Mouse (Mus musculus) cerebellum, adult 2 months (tissue): Measurements from ENCODE around the gene Slc35e2.
"Not testable (repeated sequence)": the region's sequence is repeated elsewhere in the genome, so short reads cannot be mapped to it uniquely, and the experiment has no call there.

Source experiments
- CTCF ChIP-seq: fragments of 200-500 bp; IDR thresholded peaks from 2 replicates; pipeline ENCODE4 v1.5.1; 2011; ENCODE audit warnings: low read depth, mild to moderate bottlenecking, control low read depth, low read length, moderate library complexity, borderline replicate concordance; ENCODE audit not compliant: insufficient read depth
- POLR2A ChIP-seq: fragments of 200-500 bp; IDR thresholded peaks from 2 replicates; pipeline ENCODE4 v1.6.1; 2011; ENCODE audit warnings: low read length, control low read depth, borderline replicate concordance; ENCODE audit not compliant: insufficient read depth

DNA sequence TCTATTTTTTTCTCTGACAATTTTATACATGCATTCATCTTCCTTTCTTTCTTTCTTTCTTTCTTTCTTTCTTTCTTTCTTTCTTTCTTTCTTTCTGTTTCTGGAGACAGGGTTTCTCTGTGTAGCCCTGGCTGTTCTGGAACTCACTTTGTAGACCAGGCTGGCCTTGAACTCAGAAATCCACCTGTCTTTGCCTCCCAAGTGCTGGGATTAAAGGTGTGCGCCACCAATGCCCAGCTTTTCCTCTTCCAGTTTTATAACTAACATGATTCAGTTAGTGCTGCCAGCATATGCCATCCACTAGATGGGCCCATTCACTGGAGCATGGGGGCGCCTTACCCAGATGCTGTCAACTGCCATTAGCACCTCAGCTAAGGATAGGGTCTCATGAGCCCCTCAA is 44.1 kb downstream of the Slc35e2 start, which contains the start of gene Gm10563:
- TF ChIP-seq CTCF, POLR2A: not testable (repeated sequence)
